Mouse (Mus musculus) bone marrow, adult 2 months (tissue): Measurements from ENCODE around the gene Trpv1. TPM values are rescaled to one million over a fixed set of nuclear protein-coding genes. Genes with fewer than 3 reads are reported as not detected.

ENCODE experiments used
- H3K27ac ChIP-seq: fragments of 200-500 bp; 2 replicates; pipeline ENCODE4 v1.5.1; 2012; ENCODE audit warnings: low read depth, mild to moderate bottlenecking, control low read depth, inconsistent platforms, low read length; ENCODE audit not compliant: control insufficient read depth, poor library complexity, insufficient read depth
- H3K4me1 ChIP-seq: fragments of 200-500 bp; 2 replicates; pipeline ENCODE4 v1.6.1; 2011; ENCODE audit warnings: low read length; ENCODE audit not compliant: control insufficient read depth, insufficient read depth
- H3K4me3 ChIP-seq: fragments of 200-500 bp; replicated peaks from 2 replicates; pipeline ENCODE3; 2011; ENCODE audit warnings: mild to moderate bottlenecking, low read depth, low read length, control low read depth; ENCODE audit not compliant: control insufficient read depth
- CTCF ChIP-seq: fragments of 200-500 bp; IDR thresholded peaks from 2 replicates; pipeline ENCODE4 v1.5.1; 2011; ENCODE audit warnings: low read length, control low read depth; ENCODE audit not compliant: control insufficient read depth, insufficient read depth
- POLR2A ChIP-seq: fragments of 200-500 bp; IDR thresholded peaks from 2 replicates; pipeline ENCODE4 v1.6.1; 2011; ENCODE audit warnings: low read depth, mild to moderate bottlenecking, control low read depth, low read length, borderline replicate concordance; ENCODE audit not compliant: control insufficient read depth
- WGBS: fragments of 180-500 bp; shearing (Covaris S2); methylation state at CpG from one replicate; pipeline ENCODE4 v1.1.7; 2018; 5-methylcytosine and 5-hydroxymethylcytosine counted together
- polyA plus RNA-seq: library from polyadenylated mRNA; stranded (reverse); fragments of >200 nt; gene quantifications from 2 replicates; pipeline ENCODE4 v1.2.4, GENCODE M21; 2011; ENCODE audit warnings: low replicate concordance; ENCODE audit not compliant: missing spikeins, insufficient read depth, insufficient read length

Trpv1 gene
- polyA plus RNA-seq, 1 experiment, result not detected

GRCm38 (mm10) chr11:73283369-73283768 lies 49.3 kb downstream of the Trpv1 start:
- Histone ChIP-seq H3K4me1 (no peaks in the 10 kb centered on the region), H3K27ac (no peak overlapping the region), H3K4me3 (no peak overlapping the region)
- WGBS, result 69% methylated on average over 9 of the region's 9 CpGs
- TF ChIP-seq POLR2A (no peak), CTCF (no peak)

- no peaks in the 10 kb centered on the region for H3K4me1 ChIP-seq
- H3K27ac ChIP-seq, result no peak overlapping the region
- no peak for TF ChIP-seq CTCF
- TF ChIP-seq POLR2A, result no peak
- 47% methylated on average over 1 of the region's 1 CpGs for WGBS
- H3K4me3 ChIP-seq, result no peak overlapping the region
Measured at GRCm38 (mm10) chr11:73283926-73284325, 49.8 kb downstream of the Trpv1 start.

- TF ChIP-seq CTCF (no peak), POLR2A (no peak)
- Histone ChIP-seq H3K27ac (no peak overlapping the region), H3K4me3 (no peak overlapping the region), H3K4me1 (no peaks in the 10 kb centered on the region)
Measured at GRCm38 (mm10) chr11:73284351-73284750, 50.3 kb downstream of the Trpv1 start.

GRCm38 (mm10) chr11:73289621-73290020 lies 55.5 kb downstream of the Trpv1 start:
- Histone ChIP-seq H3K4me1 (no peaks in the 10 kb centered on the region), H3K27ac (no peak overlapping the region), H3K4me3 (no peak overlapping the region)
- WGBS, result 69% methylated on average over 1 of the region's 1 CpGs
- TF ChIP-seq POLR2A, result no peak

GRCm38 (mm10) chr11:73303123-73303522 lies 69.0 kb downstream of the Trpv1 start:
- no peak overlapping the region for H3K4me3 ChIP-seq
- WGBS, result 68% methylated on average over 2 of the region's 2 CpGs
- no peaks in the 10 kb centered on the region; the same call in 1 of the 2 replicates for H3K4me1 ChIP-seq
- no peak overlapping the region for H3K27ac ChIP-seq
- TF ChIP-seq POLR2A (no peak), CTCF (no peak)

Other genes starting within 250 kb of the Trpv1 start
- 19.8 and 31.7 TPM in 2 replicates for gene P2rx1, start 235.2 kb upstream of the Trpv1 start, polyA plus RNA-seq
- gene Camkk1, start 215.3 kb upstream of the Trpv1 start, polyA plus RNA-seq, result 3.3 and 8.7 TPM in 2 replicates
- gene Ncbp3, start 186.5 kb upstream of the Trpv1 start, polyA plus RNA-seq, result 6.8 and 8.0 TPM in 2 replicates
- gene Itgae, start 143.7 kb upstream of the Trpv1 start, polyA plus RNA-seq, result 1.2 TPM in 1 of 2 replicates, not detected in the other
- 8.7 and 15.2 TPM in 2 replicates for gene Haspin, start 96.0 kb upstream of the Trpv1 start, polyA plus RNA-seq
- gene P2rx5, start 73.9 kb upstream of the Trpv1 start, polyA plus RNA-seq, result 0.85 TPM in 1 of 2 replicates, not detected in the other
- gene Emc6, start 57.3 kb upstream of the Trpv1 start, polyA plus RNA-seq, result 34.9 and 46.1 TPM in 2 replicates
- gene Tax1bp3, start 57.2 kb upstream of the Trpv1 start, polyA plus RNA-seq, result 5.4 and 9.9 TPM in 2 replicates
- 9.3 and 10.2 TPM in 2 replicates for gene Ctns, start 35.2 kb upstream of the Trpv1 start, polyA plus RNA-seq
- 0.81 and 1.4 TPM in 2 replicates for gene Shpk, start 34.8 kb upstream of the Trpv1 start, polyA plus RNA-seq
- not detected in 2 replicates for gene Trpv3, start 33.1 kb downstream of the Trpv1 start, polyA plus RNA-seq
- gene Aspa, start 95.3 kb downstream of the Trpv1 start, polyA plus RNA-seq, result 1.7 and 2.0 TPM in 2 replicates
- not detected in 2 replicates for gene Gm49340, start 95.4 kb downstream of the Trpv1 start, polyA plus RNA-seq
- gene Spata22, start 95.4 kb downstream of the Trpv1 start, polyA plus RNA-seq, result not detected in 2 replicates
- gene Olfr20, start 116.5 kb downstream of the Trpv1 start, polyA plus RNA-seq, result not detected in 2 replicates
- not detected in 2 replicates for gene Olfr376, start 137.0 kb downstream of the Trpv1 start, polyA plus RNA-seq
- not detected in 2 replicates for gene Olfr1, start 165.3 kb downstream of the Trpv1 start, polyA plus RNA-seq
- not detected in 2 replicates for gene Olfr378, start 194.2 kb downstream of the Trpv1 start, polyA plus RNA-seq
- gene Olfr380, start 223.2 kb downstream of the Trpv1 start, polyA plus RNA-seq, result not detected in 2 replicates